Mouse (Mus musculus) C3H10T1/2 (cell line): Measurements from ENCODE around the gene Iqcg. TPM values are rescaled to one million over a fixed set of nuclear protein-coding genes. Genes with fewer than 3 reads are reported as not detected.

Source experiments
- polyA plus RNA-seq, 2 experiments: library from polyadenylated mRNA; unstranded; fragments of >200 nt; fragmentation: generic; extraction: Trizol; gene quantifications; one replicate each; pipeline ENCODE4 v1.2.1; 2012; ENCODE audit warnings: missing spikeins in 2 of 2

Gene Iqcg
- 1 to 10 TPM in 1 of 2 experiments, under 1 TPM in 1; 0.21 to 1.5 TPM for polyA plus RNA-seq

GRCm38 (mm10) chr16:33056095-33056785 lies at the start of gene Iqcg, which contains the start of gene Rpl35a:
Iqcg (minus strand) TSS chr16:33056218.
Rpl35a (plus strand) TSS chr16:33056453.

DNA sequence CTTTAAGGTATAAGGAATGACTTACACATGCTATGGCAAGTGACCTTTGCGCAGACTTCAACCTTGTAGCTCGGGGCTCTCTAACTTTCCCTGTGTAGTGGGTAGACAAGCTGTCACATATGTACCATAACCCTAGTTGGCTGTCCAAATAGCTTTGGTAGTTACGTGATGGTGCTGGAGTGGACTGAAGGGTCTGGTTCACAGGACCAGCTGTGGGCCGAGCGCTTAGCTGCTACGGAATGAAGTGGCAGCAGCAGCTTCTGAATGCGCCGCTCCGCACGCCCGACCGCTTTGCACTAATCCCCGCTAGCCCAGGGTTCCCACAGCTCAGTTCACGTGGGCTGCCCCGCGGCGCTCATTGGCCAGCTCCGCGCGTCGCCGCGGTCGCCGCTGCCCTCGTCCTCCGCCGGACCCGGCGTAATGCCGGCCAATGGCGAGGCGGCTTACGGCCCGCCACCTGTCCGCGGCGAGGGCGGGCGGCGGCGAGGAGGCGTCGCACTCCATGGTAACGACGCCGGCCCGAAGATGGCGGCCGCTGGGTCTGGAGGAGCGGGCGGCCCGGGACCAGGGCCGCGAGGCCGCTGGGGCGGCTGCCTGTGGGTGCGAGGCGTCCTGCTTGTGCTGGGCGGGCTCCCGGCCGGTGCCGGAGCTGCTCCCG lies 6.1 kb upstream of the Iqcg start, which contains the start of gene Lmln:
Lmln (plus strand) TSS at position 498 of the 658 bp plus-strand sequence.

Other genes starting within 250 kb of the Iqcg start
- not detected for gene Smbd1, start 245.7 kb downstream of the Iqcg start, polyA plus RNA-seq
- gene Fyttd1, start 178.7 kb downstream of the Iqcg start, polyA plus RNA-seq, result 1 to 10 TPM in 1 of 2 experiments, under 1 TPM in 1; 0.87 to 8.0 TPM
- 10 to 100 TPM in 1 of 2 experiments, 1 to 10 TPM in 1; 9.9 to 26.5 TPM for gene Rubcn, start 178.5 kb downstream of the Iqcg start, polyA plus RNA-seq
- 1 to 10 TPM in 1 of 2 experiments, under 1 TPM in 1; 0.16 to 6.6 TPM for gene Lrch3, start 142.1 kb downstream of the Iqcg start, polyA plus RNA-seq
- gene Rpl35a, start 235 bp upstream of the Iqcg start, polyA plus RNA-seq, result 1,000 to 10,000 TPM; 2,260 to 3,143 TPM
- under 1 TPM; 0.07 to 0.59 TPM for gene Lmln, start 6.3 kb upstream of the Iqcg start, polyA plus RNA-seq
- gene Osbpl11, start 128.9 kb upstream of the Iqcg start, polyA plus RNA-seq, result 1 to 10 TPM in 1 of 2 experiments, under 1 TPM in 1; 0.62 to 6.5 TPM
- 10 to 100 TPM in 1 of 2 experiments, 1 to 10 TPM in 1; 2.4 to 28.8 TPM for gene Snx4, start 195.2 kb upstream of the Iqcg start, polyA plus RNA-seq